Mouse (Mus musculus): ENCODE data around the gene Ppp1r32.

DNA sequence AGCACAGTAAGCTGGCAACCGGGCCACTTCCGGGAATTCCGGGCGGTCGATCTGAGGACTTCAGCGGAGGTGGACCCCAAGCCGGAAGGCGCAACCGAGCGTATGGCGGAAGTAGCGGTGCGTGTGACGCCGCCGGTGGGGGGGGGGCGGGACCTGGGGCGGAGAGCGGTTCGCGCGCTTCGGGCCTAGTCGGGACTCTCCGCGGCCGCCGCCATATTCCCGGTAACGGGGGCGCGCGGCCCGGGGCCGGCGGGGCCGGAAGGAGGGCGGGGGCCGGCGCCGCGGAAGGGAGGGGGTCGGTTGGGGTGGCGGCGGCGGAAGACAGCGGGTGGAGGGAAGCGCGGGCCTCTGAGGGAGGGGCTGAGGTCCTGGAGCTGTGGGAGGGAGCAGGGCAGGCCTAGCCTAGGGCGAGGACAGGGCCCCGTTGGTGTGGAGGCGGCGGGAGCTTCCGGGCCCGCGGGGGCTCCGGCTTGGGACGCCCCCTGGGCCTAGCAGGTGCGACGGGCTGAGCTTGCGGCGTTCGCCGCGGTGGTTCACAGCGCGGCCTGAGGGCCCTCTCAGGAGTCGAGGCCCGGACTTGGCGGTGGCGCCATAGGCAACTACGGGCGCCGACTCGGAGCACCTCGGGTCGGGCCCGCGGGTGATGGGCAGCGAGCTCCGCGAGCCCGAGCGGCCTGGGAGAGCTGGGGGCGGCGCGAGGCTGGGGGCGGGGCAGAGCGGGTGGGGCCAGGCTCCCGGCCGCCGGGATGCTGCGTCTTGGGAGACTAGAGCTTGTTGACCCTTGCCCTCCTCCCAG is 42.6 kb upstream of the Ppp1r32 start, which contains the start of gene Cpsf7:
- TF ChIP-seq POLR2A (IDR thresholded peaks at IDR 0.05; ENCODE audit: borderline replicate concordance, insufficient read depth, low read length) (peak; percentile 47; the same call in 1 of the 2 replicates), CTCF (IDR thresholded peaks at IDR 0.05; ENCODE audit: borderline replicate concordance, insufficient read depth, low read depth, low read length) (no peak)
